Mouse (Mus musculus) right cerebral cortex, postnatal 14 days (tissue): ENCODE data around the gene D10Jhu81e.
A peak's percentile ranks its signal among the peaks of the same experiment; 100 is the strongest.

Experiments
- DNase-seq: peaks from one replicate; pipeline ENCODE4 v3.0.0; 2022

The D10Jhu81e gene

DNA sequence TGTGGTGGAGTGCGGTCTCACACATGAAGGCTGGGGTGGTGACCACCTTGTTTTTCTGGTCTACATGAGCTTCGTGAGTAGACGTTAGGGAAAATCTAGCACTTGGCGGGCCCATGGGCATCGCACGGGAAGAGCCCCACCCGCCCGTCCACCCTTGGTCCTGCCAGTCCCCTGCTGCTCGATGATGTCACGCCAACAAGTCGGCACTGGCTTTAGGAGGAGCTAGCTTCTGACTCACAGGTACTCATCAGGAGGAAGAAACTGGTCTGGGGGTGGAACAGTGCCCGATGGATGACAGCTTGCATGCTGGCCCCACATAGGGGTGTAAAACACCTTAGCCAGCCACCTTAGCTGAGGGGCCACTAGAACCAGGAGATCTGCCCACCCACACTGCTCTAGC is 6.9 kb downstream of the D10Jhu81e start:
- DNase-seq = no peak

- no peak for DNase-seq
Measured at GRCm38 (mm10) chr10:78161096-78161495, 8.5 kb downstream of the D10Jhu81e start.

GRCm38 (mm10) chr10:78160369-78161095 is 9.1 kb downstream of the D10Jhu81e start:
- DNase-seq = no peak

GRCm38 (mm10) chr10:78159906-78160305 is 9.7 kb downstream of the D10Jhu81e start:
- peak; percentile 82 for DNase-seq

DNA sequence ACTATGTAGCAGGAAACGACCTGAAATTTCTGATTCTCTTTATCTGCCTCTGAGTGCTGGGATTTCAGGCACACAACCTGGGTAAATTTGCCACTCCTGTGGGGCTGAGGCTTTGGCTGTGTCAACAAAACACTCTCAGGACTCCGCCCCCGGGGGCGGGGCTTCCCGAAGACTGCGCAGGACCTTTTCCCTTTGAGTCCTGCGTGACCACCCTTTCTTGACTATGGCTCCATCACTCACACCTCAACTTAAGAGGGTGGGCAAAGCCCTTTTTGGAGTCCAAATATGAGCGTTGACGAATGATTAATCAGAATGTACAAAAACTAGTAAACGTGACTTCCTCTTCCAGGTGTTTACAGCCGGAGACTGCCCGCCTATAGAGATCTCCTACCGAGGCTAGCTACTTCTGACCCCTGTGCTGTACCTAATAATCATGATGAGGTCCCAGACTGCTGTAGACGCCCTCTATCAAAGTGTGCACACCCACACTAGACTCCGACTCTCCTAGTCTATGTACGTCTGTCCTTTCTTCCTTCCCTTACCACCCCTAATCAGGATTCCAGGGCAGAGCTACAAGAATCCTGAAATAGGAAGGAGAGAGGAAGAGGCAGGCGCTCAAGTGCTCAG is 10.2 kb downstream of the D10Jhu81e start:
- no peak for DNase-seq

DNA sequence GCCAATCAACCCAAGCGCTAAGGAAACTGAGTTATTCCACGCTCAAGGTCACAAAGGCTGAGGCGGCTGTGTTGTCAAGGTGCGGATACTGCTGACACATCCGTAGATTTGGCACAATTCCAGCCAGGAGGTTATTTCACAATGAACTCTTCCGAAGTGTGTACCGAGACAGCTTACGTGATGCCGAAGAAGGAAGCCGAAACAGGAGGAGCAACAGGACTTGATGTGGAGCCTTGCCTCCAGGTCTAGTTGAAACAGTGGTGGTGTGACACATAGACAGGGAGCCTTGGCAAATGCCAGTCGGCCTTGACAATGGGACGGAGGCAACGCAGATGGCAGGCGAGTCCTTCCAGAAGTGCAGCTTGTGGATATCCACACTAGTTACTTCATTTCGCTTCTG is 11.5 kb downstream of the D10Jhu81e start:
- DNase-seq = no peak

GRCm38 (mm10) chr10:78156926-78157325 is 12.7 kb downstream of the D10Jhu81e start:
- DNase-seq = no peak

DNA sequence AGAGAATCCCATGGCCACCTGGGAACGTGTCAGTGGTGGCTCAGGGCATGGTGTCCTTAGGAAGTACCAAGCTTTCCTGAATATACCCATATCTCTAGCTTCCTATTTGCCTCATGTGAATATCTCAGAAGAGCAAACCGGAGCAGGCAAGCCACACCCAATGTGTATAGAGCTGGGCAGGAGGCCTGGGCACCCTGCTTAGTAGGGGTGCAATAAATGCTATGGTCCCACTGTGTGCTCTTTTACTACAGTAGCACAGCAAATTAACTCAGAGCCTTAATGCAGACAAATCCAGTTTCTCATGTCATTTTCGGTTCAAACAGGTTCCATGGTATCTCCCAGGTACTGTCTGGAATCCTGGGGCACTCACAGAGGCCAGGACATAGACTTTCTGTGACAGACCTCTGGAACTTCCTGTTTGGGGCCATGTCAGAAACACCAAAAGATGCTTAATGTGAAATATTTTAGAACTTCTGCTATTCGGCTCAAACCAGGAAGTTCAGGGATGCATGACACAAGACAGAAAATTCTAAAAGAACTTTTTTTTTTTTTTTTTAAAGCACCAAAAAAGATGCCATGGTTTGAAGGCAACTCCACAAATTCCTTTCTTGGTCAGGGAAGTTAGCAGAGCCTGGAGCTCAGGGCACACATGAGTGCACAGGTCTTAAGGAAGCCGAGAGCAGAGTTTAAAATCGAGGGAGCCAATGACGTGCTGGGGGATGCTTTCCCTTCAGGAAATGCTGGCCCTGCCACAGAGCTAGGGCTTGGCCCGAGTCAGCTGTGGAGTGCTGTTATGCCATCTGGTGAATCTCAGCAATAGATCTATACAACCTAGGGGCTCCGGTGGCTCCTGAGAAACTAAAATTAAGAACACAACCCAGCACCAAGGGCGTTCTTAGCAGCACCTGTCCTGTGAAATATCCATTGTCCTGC is 20.5 kb downstream of the D10Jhu81e start:
- no peak for DNase-seq

GRCm38 (mm10) chr10:78147908-78148441 is 21.6 kb downstream of the D10Jhu81e start:
- no peak for DNase-seq

GRCm38 (mm10) chr10:78143727-78144505 is 25.7 kb downstream of the D10Jhu81e start:
- no peak for DNase-seq

DNA sequence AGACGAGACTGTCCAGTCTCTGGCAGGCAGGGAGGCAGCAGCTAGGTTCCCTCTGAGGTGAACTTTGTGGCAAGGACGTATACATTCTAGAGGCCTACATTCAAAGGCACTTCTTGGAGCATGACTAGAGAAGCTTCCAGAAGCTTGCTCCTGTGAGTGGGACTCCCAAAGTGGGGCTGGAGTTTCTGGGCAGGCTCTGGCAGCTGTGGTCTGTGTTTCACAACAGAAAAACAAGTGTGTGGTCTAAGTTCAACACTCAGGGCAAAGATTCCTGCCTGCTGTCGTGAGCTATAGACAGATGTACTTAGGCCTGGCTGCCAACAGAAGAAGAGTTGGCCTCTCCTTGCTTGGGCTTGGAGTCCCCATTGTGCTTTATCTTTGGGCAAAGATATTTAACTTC is 28.7 kb downstream of the D10Jhu81e start:
- DNase-seq = no peak

DNA sequence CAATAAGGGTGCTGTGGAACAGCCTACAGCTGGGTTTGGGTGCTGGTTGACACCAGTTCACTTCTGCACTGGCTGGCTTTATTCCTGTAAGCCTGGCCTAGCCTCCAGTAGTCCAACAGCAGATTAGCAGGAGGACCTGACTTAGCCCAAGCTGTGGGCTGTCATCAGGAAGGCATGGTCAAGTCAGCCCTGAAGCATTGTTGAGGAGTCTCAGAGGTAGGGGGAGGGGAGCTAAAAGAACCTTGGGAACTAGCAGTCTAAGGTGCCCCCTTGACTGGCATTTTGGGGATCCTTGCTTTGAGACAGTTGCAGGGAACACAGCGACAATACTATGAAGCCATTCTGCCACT is 29.4 kb downstream of the D10Jhu81e start:
- no peak for DNase-seq

DNA sequence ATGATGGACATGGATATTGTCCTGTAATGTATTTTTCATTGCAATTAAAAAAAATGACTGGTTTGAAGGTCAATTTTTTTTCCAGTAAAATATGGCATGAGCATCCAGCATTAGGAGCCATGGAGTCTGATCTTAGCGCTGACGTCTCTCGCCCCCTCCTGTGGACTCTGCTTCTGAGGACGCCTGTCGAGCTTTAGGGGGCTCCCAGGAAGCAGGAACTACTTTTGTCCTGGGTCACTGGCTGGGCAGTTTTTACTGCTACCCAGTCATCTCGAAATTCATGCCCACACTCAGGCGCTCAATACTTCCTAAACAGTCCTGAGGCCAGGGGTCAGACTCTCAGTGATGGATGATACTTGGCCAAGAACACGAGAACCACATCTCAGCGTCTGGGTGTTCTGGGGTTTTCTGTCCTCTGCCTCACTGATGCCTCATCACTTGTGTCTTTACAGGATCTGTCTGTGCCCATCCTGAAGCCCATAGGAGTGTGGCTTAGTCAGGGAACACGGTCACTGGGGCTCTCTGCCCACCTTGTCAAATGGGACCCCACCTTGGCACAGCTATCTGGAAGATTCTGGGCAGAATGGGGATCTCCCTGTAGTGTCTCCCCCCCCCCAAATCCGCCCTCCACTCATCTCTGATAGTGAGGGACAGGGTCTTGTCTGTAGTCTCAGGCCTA is 29.9 kb downstream of the D10Jhu81e start:
- no peak for DNase-seq

- no peak for DNase-seq
Measured at GRCm38 (mm10) chr10:78138812-78139523, 30.6 kb downstream of the D10Jhu81e start.

DNA sequence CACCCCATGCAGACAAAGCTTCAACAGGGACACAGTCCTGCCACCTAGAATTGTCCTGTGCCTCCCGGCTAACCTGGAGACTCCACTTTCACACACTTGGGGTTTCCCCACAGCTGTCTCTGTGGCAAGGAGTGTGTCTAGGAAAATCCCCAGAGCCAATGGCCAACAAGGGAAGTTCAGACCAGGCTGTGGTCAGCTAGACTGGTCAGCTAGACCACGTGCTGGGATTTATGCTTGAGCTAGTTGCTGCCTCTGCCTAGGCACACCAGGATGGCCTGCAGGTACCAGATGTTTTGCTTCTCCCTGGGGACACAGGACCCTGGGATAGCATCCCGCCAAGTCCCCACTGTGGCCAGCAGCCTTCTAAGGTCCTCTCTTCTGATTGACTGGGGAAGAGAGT is 32.4 kb downstream of the D10Jhu81e start:
- DNase-seq = no peak

DNA sequence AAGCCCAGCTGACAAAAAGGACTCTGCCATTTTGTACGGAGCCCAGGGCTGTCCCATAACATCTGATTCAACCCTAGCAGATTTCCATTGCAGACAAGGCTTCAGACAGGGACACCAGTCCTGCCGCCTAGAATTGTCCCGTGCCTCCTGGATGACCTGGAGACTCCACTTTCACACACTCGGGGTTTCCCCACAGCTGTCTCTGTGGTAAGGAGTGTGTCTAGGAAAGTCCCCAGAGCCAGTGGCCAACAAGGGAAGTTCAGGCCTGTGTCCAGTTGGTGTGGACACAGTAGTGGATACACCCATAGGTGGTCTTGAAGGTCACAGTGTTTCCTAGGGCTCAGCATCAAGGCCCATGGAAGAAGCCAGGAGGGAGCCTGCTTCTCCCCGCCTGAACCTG is 33.6 kb downstream of the D10Jhu81e start:
- no peak for DNase-seq

DNA sequence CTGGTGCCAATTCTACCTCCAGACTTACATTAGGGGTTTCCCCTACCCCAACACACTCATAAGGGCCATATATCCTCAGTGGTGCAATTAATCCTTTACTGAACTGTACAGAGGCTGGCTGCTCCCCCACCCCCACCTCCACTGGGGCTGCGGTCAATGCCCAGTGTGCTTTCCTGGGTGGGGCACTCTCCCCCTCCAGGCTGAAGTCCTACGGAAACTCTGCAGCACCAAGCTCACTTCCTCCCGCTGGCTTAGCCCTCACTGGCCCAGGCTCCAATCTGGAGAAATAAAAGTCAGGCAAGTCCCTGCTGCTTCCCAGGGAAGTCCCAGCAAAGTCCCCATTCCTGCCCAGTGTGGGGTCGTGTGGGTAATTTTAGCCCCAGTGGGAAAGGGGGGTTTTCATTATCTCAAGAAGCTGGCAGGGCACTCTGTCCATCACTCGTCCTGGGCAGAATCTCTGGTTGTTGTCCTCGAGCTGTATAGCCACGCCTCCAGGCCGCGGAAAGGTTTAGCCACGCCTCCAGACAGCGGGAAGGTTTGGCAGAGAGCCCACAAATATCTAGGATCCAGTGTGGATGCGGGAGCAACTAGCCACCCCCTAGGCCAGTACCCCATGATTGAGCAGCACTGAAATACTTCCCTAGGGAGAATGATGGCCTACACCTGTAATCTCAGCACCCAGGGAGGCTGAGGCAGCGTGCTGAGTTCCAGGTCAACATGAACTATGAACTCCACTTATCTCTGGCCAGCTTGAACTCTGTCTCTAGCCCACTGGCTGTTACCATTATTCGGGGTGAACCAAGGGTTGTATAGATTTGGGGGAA is 34.4 kb downstream of the D10Jhu81e start:
- no peak for DNase-seq

DNA sequence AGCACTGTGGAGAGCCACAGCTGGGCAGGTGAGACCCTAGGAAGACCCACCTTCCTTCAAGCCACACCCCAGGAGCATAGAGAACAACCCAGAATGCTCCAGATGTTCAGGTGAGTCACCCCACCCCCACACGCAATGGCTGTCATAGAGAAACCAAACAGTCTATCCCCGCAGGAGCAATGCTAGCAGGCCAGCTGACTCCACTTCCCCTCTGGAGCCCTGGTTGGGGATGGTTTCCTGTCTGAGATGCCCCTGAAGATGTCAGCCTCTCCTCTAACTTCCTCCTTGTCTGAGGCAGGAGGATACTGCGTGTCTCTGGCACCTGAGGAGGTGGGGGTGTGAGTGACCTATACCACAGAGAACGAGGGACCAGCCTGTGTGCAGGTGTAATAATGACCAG is 35.2 kb downstream of the D10Jhu81e start:
- DNase-seq = no peak

DNA sequence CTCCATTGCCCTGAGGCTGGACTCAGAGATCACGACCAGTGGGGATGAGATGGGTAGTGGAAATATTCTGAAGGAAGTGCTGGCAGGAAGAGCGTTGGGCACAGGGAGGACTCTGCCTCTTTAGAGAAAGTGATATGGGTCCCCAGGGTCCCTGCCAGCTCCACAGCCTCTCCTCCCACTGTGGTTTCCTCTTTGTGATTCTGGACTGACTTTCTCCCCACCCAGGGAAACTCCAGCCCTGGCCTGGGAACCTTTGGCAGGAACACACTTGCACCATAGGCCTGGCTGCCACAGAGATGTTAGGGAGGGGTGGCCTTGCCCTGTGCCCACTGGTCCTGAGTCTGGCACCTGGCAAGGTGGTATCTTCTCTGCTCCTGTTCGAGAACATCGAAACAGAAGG is 39.6 kb downstream of the D10Jhu81e start:
- DNase-seq = no peak

- DNase-seq = no peak
Measured at GRCm38 (mm10) chr10:78129423-78129822, 40.2 kb downstream of the D10Jhu81e start.
